Mouse (Mus musculus): ENCODE results near the gene Gipr. TPM values are rescaled to one million over a fixed set of nuclear protein-coding genes. Genes with fewer than 3 reads are reported as not detected.
A peak's percentile ranks its signal among the peaks of the same experiment; 100 is the strongest.

The Gipr gene
- total RNA-seq (2021) (under 1 TPM; 0.41 to 0.58 TPM), polyA plus RNA-seq (2012; rRNA removed) (1.6 and 2.6 TPM in 2 replicates)
- long read RNA-seq: 0 reads

- no peak for DNase-seq
Observed at GRCm38 (mm10) chr7:19165656-19166423, at the start of gene Gipr. Gene Gipr, minus strand, starts transcription at chr7:19166127.

DNA sequence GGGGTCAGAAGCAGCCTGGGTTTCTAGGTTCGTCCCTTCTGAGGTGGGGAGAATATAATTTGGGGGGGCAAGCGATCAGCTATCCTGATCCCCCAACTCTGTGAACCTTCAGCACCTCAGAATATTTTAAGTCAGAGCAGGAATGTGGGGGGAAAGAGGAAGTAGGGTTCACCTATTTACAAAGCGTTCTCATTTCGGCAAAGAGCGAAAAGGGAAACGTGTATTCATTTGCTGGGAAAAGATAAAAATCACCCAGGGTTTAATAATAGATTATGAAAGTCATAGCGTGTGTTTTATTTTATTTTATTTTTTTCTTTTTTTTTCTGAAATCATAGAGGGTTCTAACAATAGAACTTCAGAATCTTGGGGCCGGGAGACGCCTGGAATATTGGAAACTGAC lies 49.0 kb upstream of the Gipr start:
- no peak for DNase-seq

DNA sequence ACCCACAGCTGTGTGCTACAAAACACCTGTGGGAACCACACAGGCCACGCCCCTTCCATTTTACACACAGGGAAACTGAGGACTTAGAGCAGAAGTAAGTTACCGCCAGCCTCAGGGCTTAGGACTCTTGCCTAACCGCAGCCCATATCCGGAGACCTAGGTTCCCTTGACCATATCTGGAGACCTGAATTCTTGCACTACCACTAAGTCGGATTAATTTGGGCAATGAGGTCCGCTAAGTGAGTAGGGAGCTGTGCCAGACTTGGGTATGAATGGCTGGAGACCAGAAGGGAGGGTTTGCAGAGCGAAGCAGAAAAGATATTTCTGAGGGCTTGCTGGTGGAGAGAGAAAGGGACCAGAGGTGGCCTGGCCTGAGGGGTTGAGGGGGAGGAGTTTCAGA lies 48.4 kb upstream of the Gipr start:
- DNase-seq: no peak

GRCm38 (mm10) chr7:19213385-19213784 lies 47.5 kb upstream of the Gipr start:
- DNase-seq: no peak

DNA sequence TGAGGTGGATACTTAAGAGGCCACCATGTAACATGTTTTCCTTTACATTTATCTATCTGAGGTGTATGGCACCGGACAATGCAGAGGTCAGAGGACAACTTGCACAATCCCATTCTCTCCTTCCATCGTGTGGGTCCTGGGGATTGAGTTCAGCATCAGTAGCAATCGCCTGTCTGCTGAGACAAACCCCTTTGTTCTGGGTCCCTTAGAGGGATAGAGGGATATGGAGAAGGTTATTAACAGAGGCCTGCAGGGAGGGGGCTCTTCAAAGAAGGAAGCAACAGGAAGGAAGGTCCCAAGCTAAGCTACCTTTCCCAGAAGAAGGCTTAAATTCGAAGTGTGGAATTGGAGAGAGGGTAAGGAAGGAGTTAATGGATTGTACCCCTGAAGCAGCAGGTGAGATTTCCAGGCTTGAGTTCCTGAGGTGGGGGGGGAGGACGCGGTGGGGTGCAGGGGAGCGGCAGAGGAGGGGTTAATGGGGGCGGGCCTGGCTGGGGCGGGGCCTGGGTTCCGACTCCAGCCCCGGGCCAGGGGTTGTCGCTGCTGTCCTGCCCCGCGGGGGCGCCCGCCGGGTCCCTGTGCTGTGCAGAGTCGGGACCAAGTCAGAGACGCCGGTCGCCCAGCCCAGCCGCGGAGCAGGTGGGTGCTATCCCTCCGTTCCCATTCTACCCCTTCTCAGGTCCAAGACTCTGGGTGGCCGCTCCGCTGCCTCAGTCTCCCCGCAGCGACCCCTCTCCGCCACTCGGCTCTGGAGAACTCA lies 46.2 kb upstream of the Gipr start, which contains the start of gene Gpr4:
Gene Gpr4 (plus strand): TSS at position 543 of the 760 bp plus-strand sequence.
- peak; percentile 68 for DNase-seq

- DNase-seq: no peak
Observed at GRCm38 (mm10) chr7:19211041-19211675, 45.2 kb upstream of the Gipr start.

DNA sequence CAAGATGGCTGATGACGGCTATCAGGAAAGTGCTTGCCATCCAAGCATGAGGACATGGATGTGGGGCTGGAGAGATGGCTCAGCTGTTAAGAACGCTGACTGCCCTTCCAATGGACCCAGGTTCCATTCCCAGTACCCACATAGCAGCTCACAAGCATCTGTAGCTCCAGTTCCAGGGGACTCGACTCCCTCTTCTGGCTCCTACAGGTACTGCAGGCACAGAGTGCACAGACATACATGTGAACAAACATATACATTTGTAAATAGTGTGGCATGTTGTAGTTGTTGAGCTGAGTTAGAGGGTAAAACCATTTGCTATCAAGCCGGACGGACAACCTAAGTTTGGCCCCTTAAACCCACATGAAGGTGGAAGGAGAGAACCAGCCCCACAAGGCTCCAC lies 44.1 kb upstream of the Gipr start:
- no peak for DNase-seq

DNA sequence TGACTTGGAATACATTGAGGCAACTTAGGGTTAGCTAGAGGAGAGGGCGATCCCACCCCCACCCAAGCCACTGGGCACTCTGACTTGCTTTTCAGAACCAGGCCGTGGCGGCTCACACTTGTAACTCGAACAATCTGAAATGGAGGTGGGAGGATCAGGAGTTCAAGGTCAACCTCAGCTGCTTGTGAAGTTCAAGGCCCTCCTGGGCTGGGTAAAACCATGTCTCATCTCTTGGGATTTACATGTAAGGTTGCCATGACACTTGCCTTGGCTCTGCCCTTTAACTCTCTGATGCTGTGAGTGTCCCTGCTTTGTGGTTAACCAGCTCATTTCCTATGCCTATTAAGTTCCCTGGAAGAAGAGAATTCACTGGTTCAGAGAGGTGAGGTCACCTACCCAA lies 43.6 kb upstream of the Gipr start:
- DNase-seq: peak; percentile 58

- peak; percentile 57 for DNase-seq
Observed at GRCm38 (mm10) chr7:19208944-19209472, 43.1 kb upstream of the Gipr start.

DNA sequence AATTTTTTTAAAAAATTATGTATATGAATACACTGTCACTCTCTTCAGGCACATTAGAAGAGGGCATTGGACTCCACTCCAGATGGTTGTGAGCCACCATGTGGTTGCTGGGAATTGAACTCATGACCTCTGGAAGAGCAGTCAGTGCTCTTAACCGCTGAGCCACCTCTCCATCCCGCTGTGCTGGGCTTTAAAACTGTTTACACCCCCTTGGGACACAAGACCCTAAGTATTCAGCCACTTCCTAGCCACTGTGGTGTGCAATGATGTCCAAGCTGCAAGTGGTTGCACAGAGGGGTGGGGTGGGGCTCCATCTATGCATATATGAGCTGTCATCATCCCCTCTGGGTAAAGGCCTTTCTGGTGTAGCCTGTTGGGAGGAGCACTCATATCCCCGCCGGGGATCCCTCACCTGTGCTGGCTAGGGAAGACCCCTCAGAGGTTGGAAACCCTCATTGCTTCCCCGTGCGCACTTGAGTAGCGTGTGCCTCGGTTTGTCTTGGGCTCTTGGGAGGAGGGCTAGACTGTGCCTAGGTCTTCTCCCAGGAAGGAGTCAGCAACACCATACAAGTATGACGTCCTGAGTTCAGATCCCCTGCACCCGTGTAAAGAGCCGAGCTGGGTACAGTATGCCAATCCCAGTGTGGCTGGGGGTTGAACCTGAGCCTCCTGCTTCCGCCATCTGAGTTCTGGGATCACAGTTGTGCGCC lies 42.4 kb upstream of the Gipr start:
- DNase-seq: no peak

DNA sequence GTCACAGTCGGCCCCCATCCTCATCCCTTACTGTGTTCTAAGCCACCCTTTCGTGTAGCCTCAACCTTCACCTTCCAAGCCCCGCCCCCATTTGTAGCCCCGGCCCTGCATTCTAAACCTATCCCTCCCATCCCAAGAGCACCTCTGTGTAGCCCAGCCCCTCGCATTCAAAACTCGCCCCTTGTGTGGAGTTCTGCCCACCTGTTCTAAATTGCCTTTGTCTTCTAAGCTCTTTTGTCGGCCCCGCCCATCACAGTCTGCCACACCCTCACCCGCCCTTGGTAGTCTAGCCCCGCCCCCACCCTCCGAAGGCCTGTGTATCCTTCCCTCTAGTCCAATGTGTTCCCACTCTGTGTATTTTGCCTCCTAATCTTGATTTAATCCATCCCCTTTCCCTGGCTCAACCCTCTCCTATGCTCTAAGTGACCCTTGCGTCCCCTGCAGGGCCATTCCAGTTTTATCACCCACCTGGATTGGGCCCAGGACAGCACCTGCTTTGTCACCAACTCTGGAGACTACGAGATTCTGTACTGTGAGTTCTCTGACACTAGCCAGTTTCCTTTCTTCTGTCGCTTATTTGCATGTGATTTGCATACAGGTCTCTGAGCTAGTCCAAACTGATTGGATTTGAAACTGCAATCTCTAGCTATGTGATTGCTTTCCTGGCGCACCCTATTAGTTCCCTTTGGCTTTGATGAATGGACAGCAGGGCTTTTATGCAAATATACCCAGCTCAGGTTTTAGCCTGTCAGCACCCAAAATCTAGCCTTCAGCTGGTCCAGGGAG lies 36.3 kb upstream of the Gipr start:
- no peak for DNase-seq

DNA sequence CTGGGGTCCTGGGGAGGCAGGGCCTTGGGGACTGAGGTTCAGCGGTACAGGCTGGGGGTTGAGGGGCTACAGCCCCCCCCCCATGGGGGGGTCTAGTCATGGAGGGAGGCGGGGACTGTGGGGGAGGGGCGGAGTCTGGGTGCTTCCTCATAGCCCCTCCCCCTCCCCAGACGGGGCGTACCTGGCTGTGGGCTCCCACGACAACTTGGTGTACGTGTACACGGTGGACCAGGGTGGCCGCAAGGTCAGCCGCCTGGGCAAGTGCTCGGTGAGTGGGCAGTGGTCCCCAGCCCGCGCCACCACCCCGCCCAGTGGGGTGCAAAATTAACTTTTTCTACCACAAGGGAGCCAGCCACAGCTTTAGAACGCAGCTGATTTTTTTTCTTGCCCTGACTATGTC lies 35.7 kb upstream of the Gipr start:
- DNase-seq: no peak

DNA sequence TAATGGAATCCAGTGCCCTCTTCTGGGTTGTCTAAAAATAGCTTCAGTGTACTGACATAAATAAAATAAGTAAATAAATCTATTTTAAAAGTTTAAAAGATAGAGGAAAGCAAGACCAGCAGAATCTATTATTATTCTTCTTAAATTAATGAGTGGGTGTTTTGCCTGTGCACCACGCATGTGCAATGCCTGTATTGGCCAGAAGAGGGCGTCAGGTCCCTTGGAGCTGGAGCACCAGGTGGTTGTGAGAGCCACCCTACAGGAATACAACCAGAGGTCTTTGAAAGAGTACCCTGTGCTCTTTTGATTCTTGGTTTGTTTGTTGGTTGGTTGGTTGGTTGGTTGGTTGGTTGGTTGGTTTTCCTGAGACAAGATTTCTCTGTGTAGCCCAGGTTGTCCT lies 32.1 kb upstream of the Gipr start:
- DNase-seq: peak; percentile 33

- peak; percentile 40 for DNase-seq
Observed at GRCm38 (mm10) chr7:19196676-19197075, 30.7 kb upstream of the Gipr start.

GRCm38 (mm10) chr7:19194676-19195075 lies 28.7 kb upstream of the Gipr start:
- DNase-seq: no peak

DNA sequence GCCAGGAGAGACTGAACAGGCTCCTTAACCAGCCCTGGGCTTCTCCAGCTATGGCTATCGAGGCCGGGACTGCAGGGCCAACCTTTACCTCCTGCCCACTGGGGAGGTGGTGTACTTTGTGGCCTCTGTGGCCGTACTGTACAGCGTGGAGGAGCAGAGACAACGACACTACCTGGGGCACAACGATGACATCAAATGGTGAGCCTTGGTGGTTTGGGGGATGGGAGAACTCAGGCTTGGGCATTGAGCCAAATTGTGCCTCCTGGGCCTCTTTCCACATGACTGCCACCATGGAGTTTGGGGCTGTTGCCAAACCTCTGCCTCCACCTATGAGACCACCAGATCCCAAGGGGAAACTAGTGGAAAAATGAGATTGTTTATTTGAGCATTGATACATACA lies 18.8 kb upstream of the Gipr start:
- DNase-seq: no peak

DNA sequence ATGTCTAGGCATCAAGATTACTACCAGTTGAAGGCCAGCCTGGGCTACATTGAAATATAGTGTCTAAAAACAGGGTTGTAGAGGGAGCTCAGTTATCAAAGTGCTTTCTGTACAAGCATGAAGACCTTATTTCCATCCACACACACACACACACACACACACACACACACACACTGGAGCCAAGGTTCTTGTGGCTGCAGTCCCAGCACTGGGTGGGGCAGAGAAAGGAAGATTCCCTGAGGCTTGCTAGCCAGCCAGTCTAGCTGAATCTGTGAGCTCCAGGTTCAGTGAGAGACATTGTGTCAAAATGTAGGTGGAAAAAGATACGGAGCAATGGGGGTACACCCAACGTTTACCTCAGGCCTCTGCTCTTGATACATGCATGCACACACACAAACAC lies 18.3 kb upstream of the Gipr start:
- DNase-seq: no peak

DNA sequence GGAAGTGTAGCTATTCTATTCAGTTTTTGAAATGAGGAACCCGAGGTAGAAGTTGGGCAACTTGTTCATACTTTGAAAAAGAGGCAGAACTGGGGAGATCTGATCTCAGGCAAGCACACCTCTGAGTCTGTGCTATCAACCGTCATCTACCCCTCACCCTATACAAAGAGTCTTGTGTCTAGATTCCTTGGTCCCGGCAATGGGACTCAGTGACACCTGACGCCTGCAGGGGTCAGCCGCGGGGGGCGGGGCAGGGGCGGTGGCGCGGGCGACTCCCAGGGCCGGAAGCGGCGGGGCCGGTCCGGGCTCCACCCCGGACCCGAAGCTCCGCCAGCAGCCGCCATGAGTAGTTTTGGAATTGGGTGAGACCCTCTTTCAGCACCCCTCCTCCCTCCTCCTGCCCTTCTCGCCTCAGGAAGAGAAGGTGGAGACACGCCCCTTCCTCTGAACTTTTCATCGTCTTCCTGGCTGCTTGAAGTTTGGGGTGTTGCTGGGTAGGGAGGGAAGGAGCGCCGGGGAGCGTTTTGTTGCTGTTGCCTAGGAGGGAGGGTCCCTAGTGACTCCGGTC lies 15.0 kb upstream of the Gipr start:
- peak; percentile 79 for DNase-seq

DNA sequence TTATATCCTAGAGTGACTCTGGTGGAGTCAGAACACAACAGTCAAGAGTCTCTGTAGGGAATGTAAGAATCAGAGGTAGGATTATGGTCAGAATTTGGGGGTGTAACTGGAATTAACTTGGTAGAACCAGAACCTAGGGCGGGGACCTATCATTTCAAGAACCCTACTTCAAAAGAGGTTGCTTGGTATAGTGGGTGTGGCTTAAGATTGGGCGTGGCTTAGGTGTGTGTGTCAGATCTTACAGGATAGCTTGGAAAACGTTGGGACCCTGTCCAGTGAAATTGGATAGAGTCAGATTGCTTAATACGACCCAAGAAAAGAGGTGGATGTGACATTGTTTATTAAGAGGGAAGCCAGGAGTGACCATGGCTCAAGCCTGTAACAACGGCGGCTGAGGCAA lies 14.0 kb upstream of the Gipr start:
- no peak for DNase-seq

DNA sequence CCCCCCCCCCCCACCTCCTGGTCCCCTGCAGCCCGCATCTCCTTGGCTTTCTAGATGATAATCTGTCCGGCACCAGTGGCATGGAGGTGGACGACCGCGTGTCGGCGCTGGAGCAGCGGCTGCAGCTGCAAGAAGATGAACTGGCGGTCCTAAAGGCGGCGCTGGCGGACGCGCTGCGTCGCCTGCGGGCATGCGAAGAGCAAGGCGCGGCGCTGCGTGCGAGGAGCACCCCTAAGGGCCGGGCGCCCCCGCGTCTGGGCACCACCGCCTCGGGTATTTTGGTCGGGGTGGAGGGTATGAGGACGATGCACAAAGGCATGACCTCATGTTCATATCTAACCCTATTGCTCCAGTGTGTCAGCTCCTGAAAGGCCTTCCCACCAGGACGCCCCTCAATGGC lies 13.2 kb upstream of the Gipr start:
- peak; percentile 85 for DNase-seq
